ENCODE assay signal across 9 mouse cellular contexts in genomic region chr4:139074060-139074459, GRCm38 (mm10). TPM values are rescaled to one million over a fixed set of nuclear protein-coding genes. Genes with fewer than 3 reads are reported as not detected.
DNase-seq lines count a peak whose midpoint lies in the region; ATAC-seq lines count a peak whose summit lies in the region.
"Had no signal": no experiment of that assay in that cellular context is flagged by ENCODE, and none has a peak within 500 bp of the region (broad histone marks: within the 10 kb centered on the region; RNA-seq: fewer than 3 reads in every experiment).

No protein-coding gene starts in this region.

- no peak overlapping the region for H3K4me2 ChIP-seq in midbrain, embryonic 11.5 days
- peak overlapping the region; percentile 72; the same call in 1 of the 2 replicates for H3K4me2 ChIP-seq in intestine, embryonic 14.5 days (ENCODE audit: low read length)

- no peak overlapping the region for H3K27ac ChIP-seq in midbrain, embryonic 10.5 days (replicated peaks)
- no peak overlapping the region for H3K27ac ChIP-seq in midbrain, embryonic 11.5 days (ENCODE audit: low read depth, low read length)
- no peak overlapping the region for H3K27ac ChIP-seq in intestine, embryonic 14.5 days (ENCODE audit: low read depth)

- H3K9ac ChIP-seq in midbrain, embryonic 11.5 days (ENCODE audit: low read length) = no peak overlapping the region
- no peak overlapping the region for H3K9ac ChIP-seq in intestine, embryonic 14.5 days (ENCODE audit: low read length)

- 18% methylated on average over 29 of the region's 29 CpGs for WGBS in midbrain, embryonic 10.5 days
- 16% methylated on average over 29 of the region's 29 CpGs for WGBS in midbrain, embryonic 11.5 days
- WGBS in intestine, embryonic 14.5 days = 22% methylated on average over 28 of the region's 29 CpGs

- peaks cover 83% of the 10 kb centered on the region for H3K27me3 ChIP-seq in midbrain, embryonic 10.5 days (ENCODE audit: low read depth, poor library complexity, severe bottlenecking)
- peaks cover 51% of the 10 kb centered on the region for H3K27me3 ChIP-seq in midbrain, embryonic 11.5 days (ENCODE audit: control insufficient read depth, insufficient read depth, low read length)
- peaks cover 48% of the 10 kb centered on the region for H3K27me3 ChIP-seq in intestine, embryonic 14.5 days (replicated peaks; ENCODE audit: control insufficient read depth, insufficient read depth, low read length)

- H3K4me3 ChIP-seq in midbrain, embryonic 10.5 days = peak overlapping the region; percentile 62
- H3K4me3 ChIP-seq in midbrain, embryonic 11.5 days (ENCODE audit: low read depth, low read length) = no peak overlapping the region
- H3K4me3 ChIP-seq in intestine, embryonic 14.5 days (ENCODE audit: low read depth, low read length) = peak overlapping the region; percentile 43

- no peaks in the 10 kb centered on the region for H3K36me3 ChIP-seq in midbrain, embryonic 10.5 days
- H3K36me3 ChIP-seq in midbrain, embryonic 11.5 days (ENCODE audit: control insufficient read depth, insufficient read depth, low read length) = no peaks in the 10 kb centered on the region
- no peaks in the 10 kb centered on the region for H3K36me3 ChIP-seq in intestine, embryonic 14.5 days (ENCODE audit: control insufficient read depth, insufficient read depth, low read length)

- H3K9me3 ChIP-seq in midbrain, embryonic 10.5 days (replicated peaks) = no peaks in the 10 kb centered on the region
- no peaks in the 10 kb centered on the region for H3K9me3 ChIP-seq in midbrain, embryonic 11.5 days (ENCODE audit: control insufficient read depth, low read length)
- H3K9me3 ChIP-seq in intestine, embryonic 14.5 days (ENCODE audit: control insufficient read depth, low read length) = no peaks in the 10 kb centered on the region

- no peak for ATAC-seq in midbrain, embryonic 11.5 days (ENCODE audit: low FRiP score)
- ATAC-seq in intestine, embryonic 14.5 days (replicated peaks; ENCODE audit: low FRiP score, low TSS enrichment, low read depth) = no peak

- DNase-seq in gastrocnemius, adult 18-20 months (ENCODE audit: low spot score) = peak; percentile 60
- DNase-seq in gastrocnemius, postnatal 4 days (ENCODE audit: low spot score in 2 of 2) = no peak
- no peak for DNase-seq in midbrain, embryonic 10.5 days (ENCODE audit: low spot score)
- no peak for DNase-seq in midbrain, embryonic 11.5 days (ENCODE audit: low spot score, missing footprints)
- no peak for DNase-seq in intestine, embryonic 14.5 days (ENCODE audit: low spot score)
- DNase-seq in spleen, postnatal 14 days (ENCODE audit: low spot score in 2 of 2) = no peak
- DNase-seq in embryo, embryonic 10 days (ENCODE audit: low spot score) = no peak
- DNase-seq in right cerebral cortex, postnatal 36 days (ENCODE audit: low spot score in 2 of 2) = no peak
- DNase-seq: adrenal gland, adult 2 months had no signal

- peaks cover 19% of the 10 kb centered on the region for H3K4me1 ChIP-seq in midbrain, embryonic 10.5 days
- H3K4me1 ChIP-seq in midbrain, embryonic 11.5 days (ENCODE audit: control insufficient read depth, insufficient read depth, low read length) = peaks cover 9% of the 10 kb centered on the region
- peaks cover 3% of the 10 kb centered on the region; the same call in 1 of the 2 replicates for H3K4me1 ChIP-seq in intestine, embryonic 14.5 days (replicated peaks; ENCODE audit: control insufficient read depth, insufficient read depth, low read length)

RNA-seq across cellular contexts. Expression of gene Htr6, which starts 1.3 kb away (rescaled TPM):
- total RNA-seq in gastrocnemius, adult 18-20 months (2021) = not detected
- total RNA-seq in gastrocnemius, postnatal 4 days (2021) = not detected
- not detected in 2 replicates for polyA plus RNA-seq in midbrain, embryonic 10.5 days (2016; fragmentation: Nextera tagmentation; extraction: Ambion mirVana)
- not detected in 2 replicates for polyA plus RNA-seq in midbrain, embryonic 11.5 days (2014; fragmentation: Nextera tagmentation; extraction: Ambion mirVana)
- polyA plus RNA-seq in intestine, embryonic 14.5 days (2014; fragmentation: Nextera tagmentation; extraction: Ambion mirVana) = 0.16 and 0.20 TPM in 2 replicates

RNA-seq across cellular contexts. Expression of gene Nbl1, which starts 18.7 kb away (rescaled TPM):
- total RNA-seq in gastrocnemius, adult 18-20 months (2021) = 10 to 100 TPM; 18.5 to 29.9 TPM
- total RNA-seq in gastrocnemius, postnatal 4 days (2021) = 10 to 100 TPM; 68.5 to 74.4 TPM
- 8.7 and 14.8 TPM in 2 replicates for polyA plus RNA-seq in midbrain, embryonic 10.5 days (2016; fragmentation: Nextera tagmentation; extraction: Ambion mirVana)
- 12.7 and 13.6 TPM in 2 replicates for polyA plus RNA-seq in midbrain, embryonic 11.5 days (2014; fragmentation: Nextera tagmentation; extraction: Ambion mirVana)
- 50.5 and 55.5 TPM in 2 replicates for polyA plus RNA-seq in intestine, embryonic 14.5 days (2014; fragmentation: Nextera tagmentation; extraction: Ambion mirVana)

RNA-seq across cellular contexts. Expression of gene Minos1, which starts 56.9 kb away (rescaled TPM):
- total RNA-seq in gastrocnemius, adult 18-20 months (2021) = 100 to 1,000 TPM; 310 to 342 TPM
- 100 to 1,000 TPM; 344 to 382 TPM for total RNA-seq in gastrocnemius, postnatal 4 days (2021)
- 359 and 362 TPM in 2 replicates for polyA plus RNA-seq in midbrain, embryonic 10.5 days (2016; fragmentation: Nextera tagmentation; extraction: Ambion mirVana)
- polyA plus RNA-seq in midbrain, embryonic 11.5 days (2014; fragmentation: Nextera tagmentation; extraction: Ambion mirVana) = 421 and 426 TPM in 2 replicates
- polyA plus RNA-seq in intestine, embryonic 14.5 days (2014; fragmentation: Nextera tagmentation; extraction: Ambion mirVana) = 530 and 580 TPM in 2 replicates
